Mouse (Mus musculus) intestine, embryonic 16.5 days (tissue): ENCODE results near the gene Pla2g15. TPM values are rescaled to one million over a fixed set of nuclear protein-coding genes. Genes with fewer than 3 reads are reported as not detected.

Experiments
- ATAC-seq: fragments of 200-750 bp; cut with Nextera tagmentation; 2 replicates; pipeline ENCODE4 v1.8.0; 2017; ENCODE audit warnings: moderate TSS enrichment, moderate library complexity
- H3K27ac ChIP-seq: fragments of 300-500 bp; sonication (generic); 2 replicates; pipeline ENCODE4 v1.5.1; 2014; ENCODE audit warnings: mild to moderate bottlenecking, low read length
- H3K27me3 ChIP-seq: fragments of 300-500 bp; sonication (generic); replicated peaks from 2 replicates; pipeline ENCODE4 v1.6.1; 2014; ENCODE audit warnings: low read length, control low read depth, mixed read lengths; ENCODE audit not compliant: control insufficient read depth, insufficient read depth
- H3K36me3 ChIP-seq: fragments of 300-500 bp; sonication (generic); 2 replicates; pipeline ENCODE4 v1.6.1; 2014; ENCODE audit warnings: low read length, control low read depth; ENCODE audit not compliant: control insufficient read depth, insufficient read depth
- H3K4me1 ChIP-seq: fragments of 300-500 bp; sonication (generic); 2 replicates; pipeline ENCODE4 v1.6.1; 2014; ENCODE audit warnings: low read length, control low read depth, mixed read lengths; ENCODE audit not compliant: control insufficient read depth, insufficient read depth
- H3K4me2 ChIP-seq: fragments of 300-500 bp; sonication (generic); 2 replicates; pipeline ENCODE4 v1.6.1; 2014; ENCODE audit warnings: low read depth, low read length, control low read depth
- H3K4me3 ChIP-seq: fragments of 300-500 bp; sonication (generic); 2 replicates; pipeline ENCODE4 v1.5.1; 2014; ENCODE audit warnings: mild to moderate bottlenecking, low read length
- H3K9ac ChIP-seq: fragments of 300-500 bp; sonication (generic); 2 replicates; pipeline ENCODE4 v1.6.1; 2014; ENCODE audit warnings: low read depth, low read length
- H3K9me3 ChIP-seq: fragments of 300-500 bp; sonication (generic); 2 replicates; pipeline ENCODE4 v1.6.1; 2016; ENCODE audit warnings: low read length, control low read depth; ENCODE audit not compliant: control insufficient read depth
- WGBS: fragments of 180-500 bp; shearing (Covaris S2); extraction: QIAGEN DNeasy Blood & Tissue Kit; methylation state at CpG from one replicate; pipeline ENCODE4 v1.1.7; 2014; 5-methylcytosine and 5-hydroxymethylcytosine counted together
- polyA plus RNA-seq: library from polyadenylated mRNA; unstranded; fragments of >200 nt; fragmentation: Nextera tagmentation; extraction: Ambion mirVana; gene quantifications from 2 replicates; pipeline ENCODE4 v1.2.1, GENCODE M21; 2015

Gene Pla2g15
- polyA plus RNA-seq, 1 experiment from 2014 or later, result 10.7 TPM

DNA sequence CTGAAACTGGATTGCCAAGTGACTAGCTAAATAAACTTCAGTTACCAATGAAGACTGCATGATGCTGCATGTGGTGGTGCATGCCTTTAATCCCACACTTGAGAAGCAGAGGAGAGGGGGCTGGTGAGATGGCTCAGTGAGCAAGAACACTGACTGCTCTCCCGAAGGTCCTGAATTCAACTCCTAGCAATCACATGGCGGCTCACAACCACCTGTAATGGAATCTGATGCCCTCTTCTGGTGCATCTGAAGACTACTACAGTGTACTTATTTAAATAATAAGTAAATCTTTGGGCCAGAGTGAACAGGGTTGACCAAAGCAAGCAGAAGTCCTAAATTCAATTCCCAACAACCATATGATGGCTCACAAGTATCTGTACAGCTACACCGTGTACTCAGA is 26.8 kb upstream of the Pla2g15 start:
- H3K27ac ChIP-seq, result no peak overlapping the region
- no peak for ATAC-seq
- H3K4me3 ChIP-seq, result no peak overlapping the region
- H3K9ac ChIP-seq, result no peak overlapping the region
- WGBS, result 81% methylated on average over 3 of the region's 3 CpGs
- H3K4me1 ChIP-seq, result no peaks in the 10 kb centered on the region
- peaks cover 11% of the 10 kb centered on the region for H3K36me3 ChIP-seq
- H3K4me2 ChIP-seq, result no peak overlapping the region
- H3K9me3 ChIP-seq, result no peaks in the 10 kb centered on the region
- H3K27me3 ChIP-seq, result no peaks in the 10 kb centered on the region

DNA sequence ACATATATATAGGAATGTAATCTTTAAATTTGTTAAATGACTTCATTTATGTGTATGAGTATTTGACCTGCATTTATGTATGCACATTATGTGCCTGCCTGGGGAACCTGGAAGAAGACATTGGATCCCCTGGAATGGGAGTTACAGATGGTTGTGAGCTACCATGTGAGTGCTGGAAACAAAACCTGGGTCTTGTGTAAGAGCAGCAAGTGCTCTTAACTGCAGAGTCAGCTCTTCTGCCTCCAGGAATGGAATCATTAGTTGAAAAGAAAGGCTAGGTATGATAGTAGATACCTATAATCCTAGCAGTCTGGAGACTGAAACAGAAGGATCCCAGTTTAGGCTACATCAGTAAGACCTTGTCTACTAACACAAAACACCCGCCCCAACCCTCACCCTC is 24.1 kb upstream of the Pla2g15 start:
- Histone ChIP-seq H3K9me3 (no peaks in the 10 kb centered on the region), H3K4me1 (no peaks in the 10 kb centered on the region), H3K36me3 (peaks cover 14% of the 10 kb centered on the region), H3K27ac (no peak overlapping the region), H3K4me3 (no peak overlapping the region), H3K4me2 (no peak overlapping the region), H3K27me3 (no peaks in the 10 kb centered on the region), H3K9ac (no peak overlapping the region)
- no peak for ATAC-seq
- 87% methylated on average over 1 of the region's 1 CpGs for WGBS

DNA sequence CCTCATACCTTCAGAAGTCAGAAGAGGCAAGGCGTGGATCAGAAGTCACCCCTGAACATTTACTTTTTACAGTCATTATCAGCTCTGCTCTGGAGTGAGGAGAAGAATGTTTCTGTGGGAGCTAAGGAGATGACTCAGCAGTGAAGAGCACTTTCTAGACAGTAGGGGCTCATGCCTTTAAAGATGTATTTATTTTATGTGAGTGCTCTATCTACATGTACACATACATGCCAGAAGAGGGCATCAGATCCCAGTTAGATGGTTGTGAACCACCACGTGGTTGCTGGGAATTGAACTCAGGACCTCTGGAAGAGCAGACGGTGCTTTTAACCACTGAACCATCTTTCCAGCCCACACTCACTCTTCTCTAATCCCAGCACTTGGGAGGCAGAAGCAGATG is 23.1 kb upstream of the Pla2g15 start:
- no peak for ATAC-seq
- 76% methylated on average over 3 of the region's 3 CpGs for WGBS
- H3K4me2 ChIP-seq, result no peak overlapping the region
- peaks cover 14% of the 10 kb centered on the region for H3K36me3 ChIP-seq
- H3K4me1 ChIP-seq, result no peaks in the 10 kb centered on the region
- no peak overlapping the region for H3K27ac ChIP-seq
- no peaks in the 10 kb centered on the region for H3K9me3 ChIP-seq
- no peak overlapping the region for H3K9ac ChIP-seq
- H3K4me3 ChIP-seq, result no peak overlapping the region
- no peaks in the 10 kb centered on the region for H3K27me3 ChIP-seq

DNA sequence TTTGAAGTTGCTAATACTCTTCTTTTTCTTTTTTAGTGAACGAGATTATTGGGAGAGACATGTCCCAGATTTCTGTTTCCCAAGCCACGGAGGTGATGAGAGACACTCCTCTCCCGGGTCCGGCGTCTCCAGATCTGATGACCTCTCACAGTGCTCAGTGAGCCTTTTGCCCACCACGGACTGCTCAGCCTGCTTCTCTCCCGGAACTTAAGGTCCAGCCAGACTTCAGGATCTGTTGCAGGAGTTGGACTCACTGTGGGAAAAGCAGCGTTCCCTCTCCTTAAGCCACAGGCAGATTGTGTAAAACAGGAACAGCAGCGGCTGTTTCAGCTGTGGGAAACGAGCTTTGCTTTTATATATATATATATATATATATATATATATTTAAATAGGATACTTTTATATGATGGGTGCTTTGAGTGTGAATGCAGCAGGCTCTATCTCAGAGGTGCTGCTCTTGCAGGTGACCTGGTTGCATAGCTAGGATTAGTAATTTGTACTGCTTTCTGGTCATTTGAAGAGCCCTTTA is 22.3 kb upstream of the Pla2g15 start:
- no peaks in the 10 kb centered on the region for H3K27me3 ChIP-seq
- no peak overlapping the region for H3K9ac ChIP-seq
- H3K4me2 ChIP-seq, result no peak overlapping the region
- peaks cover 14% of the 10 kb centered on the region for H3K36me3 ChIP-seq
- no peaks in the 10 kb centered on the region for H3K9me3 ChIP-seq
- H3K4me3 ChIP-seq, result no peak overlapping the region
- H3K27ac ChIP-seq, result no peak overlapping the region
- ATAC-seq, result no peak
- 87% methylated on average over 10 of the region's 10 CpGs for WGBS
- H3K4me1 ChIP-seq, result no peaks in the 10 kb centered on the region

DNA sequence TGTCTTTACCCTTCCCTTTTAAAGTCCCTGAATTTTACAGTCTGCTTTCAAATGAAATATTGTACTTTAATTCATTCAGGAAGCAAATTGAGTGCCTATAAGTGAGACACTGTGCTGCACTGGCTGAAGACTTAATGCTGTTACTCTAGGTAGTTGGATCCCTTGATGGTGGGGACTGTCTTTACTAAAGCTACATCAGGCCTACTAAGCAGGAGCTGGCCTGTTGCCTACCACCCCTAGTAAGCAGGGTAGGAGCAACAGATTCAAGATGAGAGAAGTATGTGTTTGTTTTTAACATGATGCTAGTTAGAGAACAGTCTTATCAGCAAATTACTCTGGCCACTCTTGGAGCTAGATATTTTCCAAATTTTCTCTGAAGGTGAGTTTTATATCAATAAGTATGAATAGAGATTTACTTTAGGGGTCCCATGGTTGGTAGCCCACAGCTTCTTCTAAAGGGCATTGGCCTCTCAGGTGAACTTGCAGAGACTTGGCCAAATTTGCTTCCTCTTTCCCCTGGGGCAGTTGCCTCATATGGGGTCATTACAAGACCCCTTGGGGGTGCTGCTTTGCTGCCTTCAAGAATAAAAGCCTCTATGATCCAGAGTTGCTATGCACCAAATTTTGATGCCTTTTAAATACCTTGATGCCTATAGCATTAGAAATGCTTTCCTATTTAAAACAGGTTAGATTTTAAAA is 20.8 kb upstream of the Pla2g15 start:
- H3K27ac ChIP-seq, result no peak overlapping the region
- no peak for ATAC-seq
- H3K9ac ChIP-seq, result no peak overlapping the region
- peaks cover 8% of the 10 kb centered on the region; the same call in 1 of the 2 replicates for H3K4me1 ChIP-seq
- H3K4me3 ChIP-seq, result no peak overlapping the region
- H3K9me3 ChIP-seq, result no peaks in the 10 kb centered on the region
- H3K36me3 ChIP-seq, result peaks cover 14% of the 10 kb centered on the region
- no peaks in the 10 kb centered on the region; the same call in 1 of the 2 replicates for H3K27me3 ChIP-seq
- H3K4me2 ChIP-seq, result no peak overlapping the region

DNA sequence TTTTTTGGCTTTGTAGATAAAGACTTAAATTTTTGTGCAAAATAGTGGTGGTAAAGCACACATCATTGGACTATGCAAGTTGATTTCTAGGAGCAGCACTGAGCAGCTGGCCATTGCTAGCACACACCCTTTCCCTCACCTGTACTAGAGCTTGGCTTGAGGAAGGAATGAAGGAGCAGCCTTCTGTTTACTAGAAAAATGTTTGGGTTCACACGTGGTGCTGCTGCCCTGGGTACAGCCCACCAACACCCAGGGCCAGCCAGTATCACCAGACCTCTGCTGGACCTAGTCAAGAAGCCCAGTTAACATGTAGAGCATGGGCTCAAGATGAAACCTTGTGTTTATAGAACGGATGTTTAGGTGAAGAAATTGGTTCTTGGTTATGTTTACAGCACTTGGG is 20.2 kb upstream of the Pla2g15 start:
- 77% methylated on average over 2 of the region's 2 CpGs for WGBS
- H3K4me2 ChIP-seq, result no peak overlapping the region
- H3K27me3 ChIP-seq, result peaks cover 4% of the 10 kb centered on the region
- H3K9me3 ChIP-seq, result no peaks in the 10 kb centered on the region
- H3K4me1 ChIP-seq, result peaks cover 9% of the 10 kb centered on the region; the same call in 1 of the 2 replicates
- no peak for ATAC-seq
- H3K27ac ChIP-seq, result no peak overlapping the region
- H3K4me3 ChIP-seq, result no peak overlapping the region
- no peak overlapping the region for H3K9ac ChIP-seq
- H3K36me3 ChIP-seq, result peaks cover 14% of the 10 kb centered on the region

DNA sequence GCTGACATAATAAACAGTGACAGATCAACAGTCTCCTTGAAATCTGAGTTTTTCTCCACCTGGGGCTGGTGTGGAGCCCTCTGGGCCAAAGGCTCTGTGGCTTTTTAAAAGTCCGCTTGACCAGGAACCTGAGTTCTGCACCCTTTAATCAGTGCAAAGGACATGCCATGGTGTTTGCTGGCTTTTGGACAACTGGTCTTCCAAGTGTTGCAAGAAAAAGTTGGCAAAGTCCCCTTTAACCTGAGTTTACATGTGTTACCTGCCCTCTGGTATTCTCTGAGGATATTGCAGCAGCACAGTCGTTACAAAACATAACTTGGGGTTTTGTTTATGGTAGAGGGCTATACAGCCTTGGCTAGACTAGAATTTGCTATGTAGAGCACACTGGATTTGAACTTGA is 19.7 kb upstream of the Pla2g15 start:
- no peak for ATAC-seq
- Histone ChIP-seq H3K4me1 (peaks cover 9% of the 10 kb centered on the region; the same call in 1 of the 2 replicates), H3K27me3 (peaks cover 8% of the 10 kb centered on the region), H3K4me2 (no peak overlapping the region), H3K4me3 (no peak overlapping the region), H3K27ac (no peak overlapping the region), H3K36me3 (peaks cover 14% of the 10 kb centered on the region), H3K9me3 (no peaks in the 10 kb centered on the region), H3K9ac (no peak overlapping the region)
- WGBS, result 77% methylated on average over 2 of the region's 2 CpGs

DNA sequence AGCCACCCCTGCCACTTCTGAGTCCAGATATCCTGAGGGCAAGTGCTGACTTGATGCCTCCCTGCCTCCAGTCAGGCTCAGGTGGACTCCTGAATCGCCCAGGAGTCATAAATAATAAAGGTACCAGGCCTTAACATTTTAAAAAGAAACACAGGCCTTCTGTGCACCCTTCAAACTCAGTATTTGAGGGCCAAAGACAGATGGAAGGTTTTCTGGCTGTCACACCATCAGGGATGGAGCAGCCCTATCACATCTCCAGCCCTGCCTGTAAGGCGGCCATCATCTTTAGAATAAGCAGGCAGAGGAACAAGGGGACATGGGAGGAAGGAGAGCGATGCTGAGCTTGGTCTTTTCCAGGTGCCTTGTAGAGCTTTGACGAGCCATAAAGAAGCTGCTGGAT is 19.2 kb upstream of the Pla2g15 start:
- Histone ChIP-seq H3K9me3 (no peaks in the 10 kb centered on the region), H3K9ac (no peak overlapping the region), H3K27me3 (peaks cover 13% of the 10 kb centered on the region), H3K27ac (no peak overlapping the region), H3K4me2 (no peak overlapping the region), H3K4me1 (peaks cover 9% of the 10 kb centered on the region), H3K4me3 (no peak overlapping the region), H3K36me3 (peaks cover 14% of the 10 kb centered on the region)
- 84% methylated on average over 4 of the region's 4 CpGs for WGBS
- no peak for ATAC-seq

DNA sequence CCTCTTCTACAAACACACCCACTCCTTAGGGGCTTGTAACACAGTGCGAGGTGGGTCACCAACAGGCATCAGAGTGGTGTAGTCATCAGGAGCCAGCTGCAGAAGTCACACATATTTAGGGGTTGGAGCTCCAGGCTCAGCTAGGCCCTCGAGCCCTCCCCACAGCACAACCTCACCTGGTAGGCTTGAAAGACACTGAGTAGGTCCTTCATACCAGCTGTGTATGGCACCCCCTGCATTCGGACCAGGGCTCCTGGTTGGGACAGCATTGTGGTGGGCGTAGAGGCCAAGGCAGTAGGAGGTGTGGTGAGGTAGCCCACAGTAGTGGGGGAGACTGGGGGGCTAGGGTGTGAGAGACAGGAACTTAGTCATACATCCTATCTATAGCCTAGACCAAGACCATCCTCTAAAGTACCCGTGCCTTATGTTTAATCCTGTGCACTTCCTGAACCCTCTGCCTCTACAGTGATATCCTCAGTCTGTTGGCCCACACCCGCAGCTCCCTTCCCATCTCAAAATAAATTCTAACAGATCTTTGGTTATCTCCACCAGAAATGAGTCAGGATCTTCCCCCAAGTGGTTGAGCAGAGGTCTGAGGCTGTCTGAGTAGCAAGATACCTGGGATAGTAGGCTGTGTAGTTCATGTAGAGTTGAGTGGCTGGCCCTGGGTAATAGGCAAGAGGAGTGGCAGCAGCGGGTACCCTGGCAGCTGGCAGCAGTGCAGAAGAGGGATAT is 18.5 kb upstream of the Pla2g15 start:
- no peak overlapping the region for H3K9ac ChIP-seq
- H3K36me3 ChIP-seq, result peaks cover 14% of the 10 kb centered on the region
- no peak overlapping the region for H3K27ac ChIP-seq
- no peak for ATAC-seq
- H3K27me3 ChIP-seq, result peaks cover 13% of the 10 kb centered on the region
- WGBS, result 88% methylated on average over 7 of the region's 7 CpGs
- no peak overlapping the region for H3K4me2 ChIP-seq
- no peaks in the 10 kb centered on the region for H3K9me3 ChIP-seq
- H3K4me3 ChIP-seq, result no peak overlapping the region
- H3K4me1 ChIP-seq, result peaks cover 11% of the 10 kb centered on the region
